Mouse (Mus musculus): ENCODE data around the gene Slc38a4. TPM values are rescaled to one million over a fixed set of nuclear protein-coding genes. Genes with fewer than 3 reads are reported as not detected.

Gene Slc38a4
- polyA plus RNA-seq, 1 experiment, result 0.04 TPM

DNA sequence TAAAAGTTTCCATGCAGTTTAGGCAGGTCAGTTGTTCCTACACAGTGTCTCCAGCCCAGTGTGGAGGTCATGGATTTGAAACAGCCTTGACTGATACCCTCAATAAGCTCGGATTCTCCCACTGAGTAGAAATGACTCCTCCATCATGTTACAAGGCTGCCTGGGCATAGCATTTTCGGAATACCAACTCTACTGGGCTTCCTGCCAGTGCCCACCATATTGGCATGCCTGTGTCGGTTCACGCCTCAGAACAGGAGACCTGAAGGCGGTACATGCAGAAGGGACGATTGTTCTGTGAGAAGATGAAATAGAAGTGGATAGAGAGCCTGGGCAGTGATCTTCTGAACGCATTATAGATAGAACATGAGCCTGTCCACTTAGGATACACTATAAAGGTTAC lies 53.9 kb downstream of the Slc38a4 start:
- no peak overlapping the region for H3K4me3 ChIP-seq
- TF ChIP-seq MAX (IDR thresholded peaks at IDR 0.05; ENCODE audit: low read depth) (no peak), E2F4 (IDR thresholded peaks at IDR 0.05; ENCODE audit: insufficient read depth) (no peak), REST (IDR thresholded peaks at IDR 0.05; ENCODE audit: insufficient read depth, insufficient read length) (no peak), POLR2A (IDR thresholded peaks at IDR 0.05; ENCODE audit: insufficient read length, low read depth) (no peak), CEBPB (IDR thresholded peaks at IDR 0.05; ENCODE audit: insufficient read depth, poor library complexity, severe bottlenecking) (no peak), MYOG (IDR thresholded peaks at IDR 0.05; ENCODE audit: control insufficient read depth in 1 of 3, insufficient read depth in 1 of 3, insufficient read length in 2 of 3, low read depth in 2 of 3) (no peak), MYOD1 (IDR thresholded peaks at IDR 0.05; ENCODE audit: control insufficient read depth in 1 of 3, insufficient read length in 2 of 3, low read depth in 2 of 3) (no peak), TCF3 (IDR thresholded peaks at IDR 0.05; ENCODE audit: insufficient read length, low read depth) (no peak), SRF (IDR thresholded peaks at IDR 0.05; ENCODE audit: control insufficient read depth, insufficient read length, low read depth) (no peak)
- no peaks in the 10 kb centered on the region for H3K36me3 ChIP-seq (ENCODE audit: control insufficient read depth, insufficient read depth)
- no peak overlapping the region for H3ac ChIP-seq (ENCODE audit: control insufficient read depth, insufficient read length)
- no peaks in the 10 kb centered on the region for H3K79me2 ChIP-seq (ENCODE audit: control insufficient read depth, insufficient read depth)
- H3K27me3 ChIP-seq (ENCODE audit: control insufficient read depth, insufficient read depth, insufficient read length), result no peaks in the 10 kb centered on the region
- no peak overlapping the region for H3K4me2 ChIP-seq (ENCODE audit: low read depth)

DNA sequence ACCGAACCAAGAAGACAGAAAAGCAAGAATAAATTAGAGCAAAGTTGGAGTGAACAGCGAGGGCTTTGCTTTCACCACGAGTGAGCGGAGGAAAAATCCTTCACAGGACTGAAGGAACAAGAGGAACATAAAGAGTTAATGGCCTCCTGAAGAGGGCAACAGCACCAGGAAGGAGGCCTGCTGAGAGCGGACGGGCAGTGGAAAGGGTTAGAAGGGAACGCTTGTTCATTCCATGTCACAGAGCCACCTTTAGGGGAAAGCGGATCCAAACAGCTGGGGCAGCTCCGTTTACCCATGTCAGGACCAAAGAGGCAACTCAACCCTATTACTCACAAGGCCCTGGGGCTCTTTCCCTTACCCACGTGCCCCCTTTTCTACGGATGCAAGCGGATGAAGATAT lies 54.3 kb downstream of the Slc38a4 start:
- no peak overlapping the region for H3K4me3 ChIP-seq
- no peak for TF ChIP-seq CEBPB (IDR thresholded peaks at IDR 0.05; ENCODE audit: insufficient read depth, poor library complexity, severe bottlenecking)
- TF ChIP-seq MYOD1 (IDR thresholded peaks at IDR 0.05; ENCODE audit: control insufficient read depth in 1 of 3, insufficient read length in 2 of 3, low read depth in 2 of 3), result peak in 1 of 3 experiments; percentile 11
- H3K36me3 ChIP-seq (ENCODE audit: control insufficient read depth, insufficient read depth), result no peaks in the 10 kb centered on the region
- H3K27me3 ChIP-seq (ENCODE audit: control insufficient read depth, insufficient read depth, insufficient read length), result no peaks in the 10 kb centered on the region
- H3ac ChIP-seq (ENCODE audit: control insufficient read depth, insufficient read length), result no peak overlapping the region
- no peak overlapping the region for H3K4me2 ChIP-seq (ENCODE audit: low read depth)
- no peaks in the 10 kb centered on the region for H3K79me2 ChIP-seq (ENCODE audit: control insufficient read depth, insufficient read depth)

DNA sequence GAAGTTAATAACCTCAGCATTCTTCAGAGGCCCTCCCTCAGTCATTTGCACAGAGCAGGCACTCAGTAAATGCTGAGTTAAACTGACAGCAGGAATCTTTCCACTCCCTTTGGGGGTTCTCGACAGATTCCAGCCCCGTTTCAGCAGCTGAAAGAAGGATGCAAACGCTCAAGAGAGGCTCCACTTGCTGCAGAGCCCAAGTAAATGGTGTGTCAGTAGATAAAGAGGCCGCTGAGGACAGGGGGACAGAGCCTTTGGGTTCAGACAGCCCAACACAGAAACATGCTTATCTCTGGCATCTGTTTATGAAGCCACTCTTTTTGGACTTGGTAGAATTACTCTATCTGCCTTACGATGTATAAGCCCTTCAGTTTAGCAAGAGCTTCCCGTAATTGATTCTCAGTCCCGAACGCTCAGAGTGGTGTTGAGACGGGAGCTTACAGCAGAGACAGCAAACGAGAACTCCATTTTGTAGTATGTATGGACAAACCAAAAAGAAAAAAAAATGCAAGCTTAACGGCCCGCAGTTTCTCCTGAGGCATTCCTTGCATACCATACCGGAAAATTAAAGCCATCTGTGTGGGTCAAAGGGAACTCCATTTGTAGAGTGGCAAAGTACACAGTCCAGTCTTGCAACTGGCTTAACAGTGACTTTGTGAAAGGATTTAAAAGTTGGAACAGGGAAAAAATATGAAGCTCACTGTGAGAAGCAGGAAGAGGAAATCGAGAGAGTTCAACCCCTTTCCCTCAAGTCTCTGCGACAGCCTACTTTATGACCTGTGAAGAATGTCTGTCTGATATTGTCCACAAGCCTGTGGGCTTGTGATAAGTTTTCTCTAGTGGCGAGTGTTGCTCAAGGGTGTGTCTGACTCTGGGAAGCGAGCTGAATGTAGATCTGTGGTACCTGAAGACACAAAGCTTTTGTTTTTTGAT lies 55.2 kb downstream of the Slc38a4 start:
- no peak overlapping the region for H3ac ChIP-seq (ENCODE audit: control insufficient read depth, insufficient read length)
- H3K4me2 ChIP-seq (ENCODE audit: low read depth), result peak overlapping the region; percentile 39
- no peaks in the 10 kb centered on the region for H3K36me3 ChIP-seq (ENCODE audit: control insufficient read depth, insufficient read depth)
- TF ChIP-seq POLR2A (IDR thresholded peaks at IDR 0.05; ENCODE audit: insufficient read length, low read depth) (no peak), SRF (IDR thresholded peaks at IDR 0.05; ENCODE audit: control insufficient read depth, insufficient read length, low read depth) (no peak), MYOD1 (IDR thresholded peaks at IDR 0.05; ENCODE audit: control insufficient read depth in 1 of 3, insufficient read length in 2 of 3, low read depth in 2 of 3) (no peak), E2F4 (IDR thresholded peaks at IDR 0.05; ENCODE audit: insufficient read depth) (no peak), TCF3 (IDR thresholded peaks at IDR 0.05; ENCODE audit: insufficient read length, low read depth) (no peak), POLR2AphosphoS2 (IDR thresholded peaks at IDR 0.05; ENCODE audit: insufficient read length, low read depth) (no peak), TCF12 (IDR thresholded peaks at IDR 0.05; ENCODE audit: insufficient read depth, poor library complexity, severe bottlenecking) (no peak)
- H3K79me2 ChIP-seq (ENCODE audit: control insufficient read depth, insufficient read depth), result no peaks in the 10 kb centered on the region
- H3K4me3 ChIP-seq, result no peak overlapping the region
- no peaks in the 10 kb centered on the region for H3K27me3 ChIP-seq (ENCODE audit: control insufficient read depth, insufficient read depth, insufficient read length)

DNA sequence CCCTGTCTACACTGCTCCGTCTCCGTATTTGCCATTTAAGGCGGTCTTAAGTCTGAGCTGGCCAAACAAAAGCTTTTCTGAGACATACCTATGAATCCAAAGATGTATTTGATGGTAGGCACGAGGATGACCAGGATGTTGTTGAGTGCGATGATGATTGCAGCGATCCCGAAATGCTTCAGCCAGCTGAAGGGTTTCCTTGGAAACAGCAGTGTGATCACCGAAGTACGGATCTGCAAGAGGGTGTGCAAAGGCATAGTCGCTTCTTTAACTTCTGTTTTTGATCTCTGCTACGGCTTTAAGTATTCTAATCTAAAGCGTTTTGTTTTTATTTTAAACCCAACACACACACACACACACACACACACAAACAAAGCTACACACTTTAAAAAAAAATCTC lies 56.4 kb downstream of the Slc38a4 start:
- Histone ChIP-seq H3ac (ENCODE audit: control insufficient read depth, insufficient read length) (no peak overlapping the region), H3K27me3 (ENCODE audit: control insufficient read depth, insufficient read depth, insufficient read length) (no peaks in the 10 kb centered on the region), H3K79me2 (ENCODE audit: control insufficient read depth, insufficient read depth) (no peaks in the 10 kb centered on the region), H3K36me3 (ENCODE audit: control insufficient read depth, insufficient read depth) (no peaks in the 10 kb centered on the region), H3K4me2 (ENCODE audit: low read depth) (no peak overlapping the region), H3K4me3 (no peak overlapping the region)
- TF ChIP-seq MAX (IDR thresholded peaks at IDR 0.05; ENCODE audit: low read depth) (no peak), USF1 (IDR thresholded peaks at IDR 0.05; ENCODE audit: low read depth) (no peak), POLR2AphosphoS2 (IDR thresholded peaks at IDR 0.05; ENCODE audit: insufficient read length, low read depth) (no peak), MYOD1 (IDR thresholded peaks at IDR 0.05; ENCODE audit: control insufficient read depth in 1 of 3, insufficient read length in 2 of 3, low read depth in 2 of 3) (no peak), MYOG (IDR thresholded peaks at IDR 0.05; ENCODE audit: control insufficient read depth in 1 of 3, insufficient read depth in 1 of 3, insufficient read length in 2 of 3, low read depth in 2 of 3) (no peak), REST (IDR thresholded peaks at IDR 0.05; ENCODE audit: insufficient read depth, insufficient read length) (no peak), TCF3 (IDR thresholded peaks at IDR 0.05; ENCODE audit: insufficient read length, low read depth) (no peak), POLR2A (IDR thresholded peaks at IDR 0.05; ENCODE audit: insufficient read length, low read depth) (no peak), SRF (IDR thresholded peaks at IDR 0.05; ENCODE audit: control insufficient read depth, insufficient read length, low read depth) (no peak)

DNA sequence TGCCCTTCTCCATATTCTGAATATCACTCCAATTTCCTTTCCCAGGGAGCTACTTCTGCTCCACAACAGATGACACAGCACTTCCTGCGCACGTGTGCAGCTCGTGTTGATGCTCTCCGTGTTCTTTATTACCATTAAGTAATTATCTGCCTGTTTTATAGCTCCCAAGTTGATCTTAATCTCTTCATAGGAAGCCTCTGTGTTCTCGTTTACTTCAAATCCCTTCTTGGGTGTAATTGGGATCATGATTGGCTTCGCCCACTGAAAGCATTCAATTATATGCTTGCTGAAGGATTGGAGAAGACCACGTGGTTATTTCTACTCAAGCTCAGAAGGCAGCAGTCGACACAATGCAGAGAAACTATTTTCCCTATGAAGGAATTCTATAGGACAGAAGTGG lies 70.1 kb downstream of the Slc38a4 start:
- no peak overlapping the region for H3ac ChIP-seq (ENCODE audit: control insufficient read depth, insufficient read length)
- no peaks in the 10 kb centered on the region for H3K36me3 ChIP-seq (ENCODE audit: control insufficient read depth, insufficient read depth)
- no peak overlapping the region for H3K4me2 ChIP-seq (ENCODE audit: low read depth)
- no peaks in the 10 kb centered on the region for H3K79me2 ChIP-seq (ENCODE audit: control insufficient read depth, insufficient read depth)
- H3K27me3 ChIP-seq (ENCODE audit: control insufficient read depth, insufficient read depth, insufficient read length), result no peaks in the 10 kb centered on the region
- no peak for TF ChIP-seq REST (IDR thresholded peaks at IDR 0.05; ENCODE audit: insufficient read depth, insufficient read length)
- no peak for TF ChIP-seq POLR2A (IDR thresholded peaks at IDR 0.05; ENCODE audit: insufficient read length, low read depth)
- TF ChIP-seq SRF (IDR thresholded peaks at IDR 0.05; ENCODE audit: control insufficient read depth, insufficient read length, low read depth), result no peak
- no peak for TF ChIP-seq E2F4 (IDR thresholded peaks at IDR 0.05; ENCODE audit: insufficient read depth)
- no peak overlapping the region for H3K4me3 ChIP-seq

Data from myocyte (in vitro differentiated cells).